Comparison of ENCODE assay signal across 14 mouse cellular contexts in the genomic region with DNA sequence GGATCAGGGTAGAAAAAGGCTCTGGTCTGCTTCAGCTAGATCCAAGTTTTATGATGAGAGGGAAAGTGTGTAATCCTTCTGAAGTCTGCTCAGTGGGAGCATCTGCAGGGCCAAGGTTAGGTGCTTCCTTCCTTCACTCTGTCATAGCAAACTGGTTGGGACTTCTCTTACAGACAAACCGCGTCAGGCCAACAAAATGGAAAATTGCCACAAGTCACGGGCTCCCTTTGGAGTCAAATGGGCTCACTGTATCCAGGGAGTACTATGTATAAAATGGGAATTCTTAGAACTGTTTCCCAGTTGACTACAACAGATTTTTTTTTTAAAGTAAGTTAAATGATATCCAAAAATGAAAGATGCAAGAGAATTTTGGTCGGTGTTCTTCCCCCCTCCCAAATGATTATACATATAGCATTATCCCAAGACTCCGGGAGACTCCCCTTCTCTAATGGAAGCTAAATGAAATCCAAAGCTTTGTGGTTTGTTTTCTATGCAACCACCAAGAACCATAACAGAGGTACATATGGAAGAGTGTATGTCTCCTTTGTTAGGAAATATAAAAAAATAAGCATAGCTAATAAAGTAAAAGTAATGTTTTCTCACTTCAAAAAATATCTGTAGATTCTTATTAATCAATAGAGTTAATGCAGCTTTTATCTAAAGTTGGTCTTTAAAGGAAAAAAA.
DNase-seq lines count a peak whose midpoint lies in the region; ATAC-seq lines count a peak whose summit lies in the region.
"Had no signal": no experiment of that assay in that cellular context is flagged by ENCODE, and none has a peak within 500 bp of the region (broad histone marks: within the 10 kb centered on the region; RNA-seq: fewer than 3 reads in every experiment).

No protein-coding gene starts in this region.

- 50% methylated on average over 5 of the region's 5 CpGs for WGBS in embryonic facial prominence, embryonic 13.5 days
- WGBS in hindbrain, embryonic 10.5 days = 81% methylated on average over 5 of the region's 5 CpGs
- 49% methylated on average over 5 of the region's 5 CpGs for WGBS in midbrain, embryonic 12.5 days

- peak; percentile 21 to 39 for DNase-seq in cerebellum, postnatal 10 days
- DNase-seq in cerebellum, adult 11 months = no peak
- no peak for DNase-seq in hindbrain, embryonic 10.5 days (ENCODE audit: low spot score)
- no peak for DNase-seq in lung, postnatal 14 days
- no peak for DNase-seq in spleen, postnatal 36 days (ENCODE audit: low spot score in 2 of 2)

- no peak overlapping the region for H3K9ac ChIP-seq in embryonic facial prominence, embryonic 13.5 days
- H3K9ac ChIP-seq in midbrain, embryonic 12.5 days (replicated peaks) = no peak overlapping the region
- H3K9ac ChIP-seq: embryonic facial prominence, embryonic 15.5 days; heart, embryonic 15.5 days; liver, embryonic 12.5 days; neural tube, embryonic 12.5 days had no signal

- H3K4me2 ChIP-seq in embryonic facial prominence, embryonic 13.5 days = no peak overlapping the region
- no peak overlapping the region for H3K4me2 ChIP-seq in midbrain, embryonic 12.5 days (replicated peaks)
- H3K4me2 ChIP-seq: embryonic facial prominence, embryonic 15.5 days; heart, embryonic 15.5 days; liver, embryonic 12.5 days; neural tube, embryonic 12.5 days had no signal

- H3K4me1 ChIP-seq in embryonic facial prominence, embryonic 13.5 days = peaks cover 10% of the 10 kb centered on the region
- peaks cover 28% of the 10 kb centered on the region for H3K4me1 ChIP-seq in hindbrain, embryonic 10.5 days (replicated peaks)
- H3K4me1 ChIP-seq in midbrain, embryonic 12.5 days = peaks cover 19% of the 10 kb centered on the region
- H3K4me1 ChIP-seq: embryonic facial prominence, embryonic 15.5 days; heart, embryonic 15.5 days; liver, embryonic 12.5 days had no signal

- no peaks in the 10 kb centered on the region for H3K9me3 ChIP-seq in embryonic facial prominence, embryonic 13.5 days
- H3K9me3 ChIP-seq in hindbrain, embryonic 10.5 days = no peaks in the 10 kb centered on the region
- H3K9me3 ChIP-seq in midbrain, embryonic 12.5 days = no peaks in the 10 kb centered on the region
- H3K9me3 ChIP-seq: embryonic facial prominence, embryonic 15.5 days; heart, embryonic 15.5 days; liver, embryonic 12.5 days; neural tube, embryonic 12.5 days had no signal

- H3K4me3 ChIP-seq in embryonic facial prominence, embryonic 13.5 days = no peak overlapping the region
- no peak overlapping the region for H3K4me3 ChIP-seq in hindbrain, embryonic 10.5 days
- H3K4me3 ChIP-seq in midbrain, embryonic 12.5 days = no peak overlapping the region
- H3K4me3 ChIP-seq: embryonic facial prominence, embryonic 15.5 days; heart, embryonic 15.5 days; liver, embryonic 12.5 days; neural tube, embryonic 12.5 days had no signal

- H3K27ac ChIP-seq in embryonic facial prominence, embryonic 13.5 days = peak overlapping the region; percentile 28; the same call in 1 of the 2 replicates
- H3K27ac ChIP-seq in hindbrain, embryonic 10.5 days = peak overlapping the region; percentile 72
- peak overlapping the region; percentile 73 for H3K27ac ChIP-seq in midbrain, embryonic 12.5 days (replicated peaks)
- H3K27ac ChIP-seq: embryonic facial prominence, embryonic 15.5 days; heart, embryonic 15.5 days; liver, embryonic 12.5 days; neural tube, embryonic 12.5 days had no signal

- no peaks in the 10 kb centered on the region for H3K36me3 ChIP-seq in embryonic facial prominence, embryonic 13.5 days
- no peaks in the 10 kb centered on the region for H3K36me3 ChIP-seq in hindbrain, embryonic 10.5 days
- H3K36me3 ChIP-seq in midbrain, embryonic 12.5 days = no peaks in the 10 kb centered on the region
- H3K36me3 ChIP-seq: embryonic facial prominence, embryonic 15.5 days; heart, embryonic 15.5 days; liver, embryonic 12.5 days; neural tube, embryonic 12.5 days had no signal

- ATAC-seq in embryonic facial prominence, embryonic 13.5 days (ENCODE audit: insufficient number of reproducible peaks, insufficient read depth, low FRiP score, low TSS enrichment, low read depth) = no peak
- peak; percentile 50; the same call in 1 of the 2 replicates for ATAC-seq in midbrain, embryonic 12.5 days (ENCODE audit: low FRiP score, low read depth)
- ATAC-seq in frontal cortex, adult (ENCODE audit: low TSS enrichment) = no peak
- ATAC-seq: inflammation-experienced regulatory T-cells, adult 6 months; liver, embryonic 12.5 days had no signal

- no peaks in the 10 kb centered on the region for H3K27me3 ChIP-seq in embryonic facial prominence, embryonic 13.5 days
- no peaks in the 10 kb centered on the region for H3K27me3 ChIP-seq in hindbrain, embryonic 10.5 days (ENCODE audit: insufficient read depth, poor library complexity, severe bottlenecking)
- H3K27me3 ChIP-seq in midbrain, embryonic 12.5 days = no peaks in the 10 kb centered on the region; the same call in 1 of the 2 replicates
- H3K27me3 ChIP-seq: CH12.LX; embryonic facial prominence, embryonic 15.5 days; heart, embryonic 15.5 days; liver, embryonic 12.5 days; neural tube, embryonic 12.5 days had no signal

Comparison
In these comparisons a context has a peak if more than half of its experiments do, and no peak if none do; other contexts are left out.
1. DNase-seq: peak in cerebellum, postnatal 10 days (2 of 2); none in cerebellum, adult 11 months (single experiment), hindbrain, embryonic 10.5 days (single experiment), lung, postnatal 14 days (single experiment) and spleen, postnatal 36 days (0 of 2).
2. Peak in every context shown above with its lines, with median percentiles within 50 percentile points of each other: H3K27ac ChIP-seq.